Mouse (Mus musculus) adrenal gland, adult 10 weeks (tissue): ENCODE data around the gene Slc46a3. TPM values are rescaled to one million over a fixed set of nuclear protein-coding genes. Genes with fewer than 3 reads are reported as not detected.

Experiments used
- polyA plus RNA-seq: library from polyadenylated mRNA; stranded (reverse); fragments of 350-450 nt; fragmentation: Illumina TruSeq; extraction: RNeasy Lipid Tissue Mini Kit (QIAGEN cat#74804); gene quantifications from one replicate; pipeline ENCODE4 v1.2.3, GENCODE M21; 2014; ENCODE audit warnings: low read depth, low replicate concordance

The Slc46a3 gene
- 18.7 TPM for polyA plus RNA-seq

DNA sequence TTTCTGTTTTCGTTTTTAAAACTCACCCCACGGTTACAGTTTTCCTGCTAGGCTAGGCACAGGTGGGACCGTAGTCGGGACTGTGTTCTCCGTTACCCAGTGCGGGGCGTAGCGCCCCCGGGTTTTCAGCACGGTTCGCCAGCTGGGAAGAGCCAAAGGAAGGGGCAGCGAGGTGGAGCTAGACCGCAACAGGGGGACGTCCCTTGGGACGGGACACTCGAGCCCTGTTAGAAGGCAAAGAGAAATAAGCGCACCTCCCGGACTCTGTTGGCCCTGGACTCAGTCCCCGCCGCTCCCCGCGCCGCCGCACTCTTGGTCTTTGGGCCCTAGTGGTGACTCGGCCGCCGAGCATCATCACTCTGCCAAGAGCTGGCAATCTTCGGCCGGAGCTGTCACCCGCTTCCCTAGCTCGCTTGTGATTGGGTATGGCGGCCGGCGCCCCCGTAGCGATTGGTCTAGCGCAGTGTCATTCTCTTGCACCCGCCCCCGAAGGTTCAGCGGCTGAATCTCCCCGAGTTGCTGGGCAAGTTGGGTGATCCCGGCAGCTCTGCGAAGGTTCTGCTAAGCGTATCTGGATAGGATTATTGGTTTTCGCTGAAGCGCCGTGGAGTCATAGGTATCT is at the start of gene Slc46a3:
TSS of gene Slc46a3 (minus strand) at position 361 of the 622 bp plus-strand sequence.

DNA sequence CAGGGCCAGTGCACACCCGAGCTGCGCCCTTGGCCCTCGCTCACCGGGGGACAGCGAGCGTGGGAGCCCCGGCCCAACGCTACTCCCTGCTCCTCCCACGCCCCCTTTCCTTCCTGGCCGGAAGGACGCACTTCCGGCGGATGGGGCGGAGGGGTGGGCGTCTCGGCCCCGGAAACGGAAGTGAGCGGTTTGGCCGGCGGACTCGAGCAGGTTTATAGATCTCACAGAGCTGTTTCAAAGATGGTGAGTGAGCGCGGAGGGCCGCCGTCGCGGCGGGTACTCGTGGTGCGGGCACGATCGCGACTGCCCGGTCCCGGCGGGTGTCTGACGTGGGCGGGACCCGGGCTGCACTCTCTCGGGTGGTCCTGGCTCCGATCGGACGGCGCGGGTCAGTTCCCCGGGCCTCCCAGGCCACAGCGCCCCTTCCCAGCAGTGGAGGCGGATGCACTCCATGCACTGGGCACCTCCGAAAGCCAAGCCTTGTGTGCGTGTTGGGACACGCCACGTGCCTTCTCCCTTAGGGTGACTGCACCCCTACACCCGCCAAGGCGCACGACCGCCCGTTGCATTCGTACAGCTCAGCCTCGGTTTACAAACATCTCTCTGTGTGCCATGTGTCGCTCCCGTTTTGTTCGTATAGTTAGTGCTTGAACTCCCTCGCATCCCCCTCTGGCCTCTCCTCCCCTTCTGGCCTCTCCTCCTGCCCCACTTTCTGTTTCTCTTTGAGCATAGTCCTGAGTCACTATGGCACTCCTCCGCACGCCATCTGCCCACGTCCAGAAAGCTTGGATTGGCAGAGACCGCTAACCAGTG is 34.0 kb downstream of the Slc46a3 start, which contains the start of gene Pomp:
TSS of gene Pomp (plus strand) at position 13 of the 813 bp plus-strand sequence.

Other genes starting within 250 kb of the Slc46a3 start
- 69.4 TPM for gene Flt1, start 168.8 kb downstream of the Slc46a3 start, polyA plus RNA-seq
- gene Pomp, start 34.4 kb downstream of the Slc46a3 start, polyA plus RNA-seq = 138 TPM
- 6.3 TPM for gene Mtus2, start 62.5 kb upstream of the Slc46a3 start, polyA plus RNA-seq